9 mouse cellular contexts compared by ENCODE assay signal in the genomic region with DNA sequence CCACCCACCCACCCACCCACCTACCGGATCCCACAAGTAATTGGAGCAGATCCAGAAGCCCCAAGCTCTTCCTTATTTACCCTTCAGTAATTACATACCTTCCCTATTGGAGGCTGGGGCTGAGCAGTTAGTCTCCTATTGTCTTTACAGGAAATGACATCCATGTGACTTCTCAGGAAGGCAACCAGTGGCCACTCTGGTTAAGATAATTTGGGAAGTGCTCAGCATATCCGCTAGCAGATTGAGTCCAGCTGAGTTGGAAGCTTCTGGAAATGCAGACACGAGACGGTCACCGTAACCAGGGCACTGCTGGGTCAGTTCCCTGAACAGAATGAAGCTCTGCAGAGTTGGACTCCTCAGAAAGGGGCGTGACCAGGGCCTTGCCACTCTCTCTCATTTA.
DNase-seq lines count a peak whose midpoint lies in the region; ATAC-seq and TF ChIP-seq lines count a peak whose summit lies in the region.
"Had no signal": no experiment of that assay in that cellular context is flagged by ENCODE, and none has a peak within 500 bp of the region (broad histone marks: within the 10 kb centered on the region; RNA-seq: fewer than 3 reads in every experiment).

No protein-coding gene starts in this region.

- peak overlapping the region; percentile 19; the same call in 1 of the 2 replicates for H3K27ac ChIP-seq in liver, adult 2 months (replicated peaks; ENCODE audit: insufficient read depth, low read depth, low read length)
- H3K27ac ChIP-seq in heart, postnatal 0 days (ENCODE audit: low read depth): peak overlapping the region; percentile 57
- 0 out of 2 replicates have a peak overlapping the region, but pooled peaks have one; percentile 6 for H3K27ac ChIP-seq in limb, embryonic 10.5 days
- 0 out of 2 replicates have a peak overlapping the region, but pooled peaks have one; percentile 45 for H3K27ac ChIP-seq in neural tube, embryonic 14.5 days (ENCODE audit: low read depth, low read length)

- 59% methylated on average over 6 of the region's 6 CpGs for WGBS in liver, adult 2 months
- WGBS in heart, postnatal 0 days: 48% methylated on average over 6 of the region's 6 CpGs
- 71% methylated on average over 6 of the region's 6 CpGs for WGBS in limb, embryonic 10.5 days
- 68% methylated on average over 6 of the region's 6 CpGs for WGBS in neural tube, embryonic 14.5 days

- no peaks in the 10 kb centered on the region for H3K9me3 ChIP-seq in heart, postnatal 0 days (replicated peaks; ENCODE audit: control insufficient read depth, low read length)
- H3K9me3 ChIP-seq in limb, embryonic 10.5 days (replicated peaks): no peaks in the 10 kb centered on the region
- no peaks in the 10 kb centered on the region for H3K9me3 ChIP-seq in neural tube, embryonic 14.5 days (ENCODE audit: control insufficient read depth, low read length)
- H3K9me3 ChIP-seq: midbrain, embryonic 12.5 days had no signal

- ATAC-seq in heart, postnatal 0 days (ENCODE audit: insufficient read depth, low read depth): peak; percentile 76
- no peak for ATAC-seq in neural tube, embryonic 14.5 days (ENCODE audit: low read depth)
- no peak for ATAC-seq in activated CD4-positive, CD25-positive, alpha-beta regulatory T cell, adult 4 months

- TF ChIP-seq CTCF in liver, adult 2 months (IDR thresholded peaks at IDR 0.05; ENCODE audit: low read depth, low read length): no peak
- TF ChIP-seq CTCF in heart, postnatal 0 days (IDR thresholded peaks at IDR 0.05; ENCODE audit: low read depth): no peak

- no peaks in the 10 kb centered on the region for H3K27me3 ChIP-seq in liver, adult 2 months (ENCODE audit: control insufficient read depth, insufficient read depth, low read length)
- H3K27me3 ChIP-seq in heart, postnatal 0 days (ENCODE audit: control insufficient read depth, insufficient read depth, low read length): no peaks in the 10 kb centered on the region
- no peaks in the 10 kb centered on the region for H3K27me3 ChIP-seq in limb, embryonic 10.5 days (ENCODE audit: low read depth, poor library complexity, severe bottlenecking)
- H3K27me3 ChIP-seq in neural tube, embryonic 14.5 days (ENCODE audit: control insufficient read depth, insufficient read depth, low read length): no peaks in the 10 kb centered on the region
- H3K27me3 ChIP-seq: midbrain, embryonic 12.5 days had no signal

- no peaks in the 10 kb centered on the region for H3K36me3 ChIP-seq in liver, adult 2 months (ENCODE audit: control insufficient read depth, insufficient read depth, low read length)
- no peaks in the 10 kb centered on the region for H3K36me3 ChIP-seq in heart, postnatal 0 days (replicated peaks; ENCODE audit: control insufficient read depth, insufficient read depth, low read length)
- H3K36me3 ChIP-seq in limb, embryonic 10.5 days: no peaks in the 10 kb centered on the region
- no peaks in the 10 kb centered on the region for H3K36me3 ChIP-seq in neural tube, embryonic 14.5 days (ENCODE audit: control insufficient read depth, insufficient read depth, low read length)
- H3K36me3 ChIP-seq: midbrain, embryonic 12.5 days had no signal

- no peak for TF ChIP-seq POLR2A in liver, adult 2 months (IDR thresholded peaks at IDR 0.05; ENCODE audit: extremely low read depth, insufficient read depth, low read length)

- no peaks in the 10 kb centered on the region for H3K79me2 ChIP-seq in liver, adult 2 months (ENCODE audit: control insufficient read depth, insufficient read depth, low read length)

- peak; percentile 48 for DNase-seq in liver, adult 2 months (ENCODE audit: extremely low read depth, low read depth, low spot score)
- DNase-seq in liver: no peak
- peak; percentile 62 for DNase-seq in heart, postnatal 0 days (ENCODE audit: low spot score)
- DNase-seq in limb, embryonic 10.5 days (ENCODE audit: low spot score): no peak
- DNase-seq in spleen, postnatal 10 days (ENCODE audit: low spot score in 2 of 2): no peak
- DNase-seq in right cerebral cortex, adult 2 months (ENCODE audit: low spot score in 2 of 2): no peak

- H3K9ac ChIP-seq in liver, adult 2 months (ENCODE audit: low read depth, low read length): no peak overlapping the region
- H3K9ac ChIP-seq in heart, postnatal 0 days (replicated peaks; ENCODE audit: low read depth, low read length): no peak overlapping the region
- no peak overlapping the region for H3K9ac ChIP-seq in neural tube, embryonic 14.5 days (replicated peaks; ENCODE audit: low read depth, low read length)
- H3K9ac ChIP-seq: midbrain, embryonic 12.5 days had no signal

- no peaks in the 10 kb centered on the region; the same call in 1 of the 2 replicates for H3K4me1 ChIP-seq in liver, adult 2 months (ENCODE audit: control insufficient read depth, insufficient read depth, low read length)
- peaks cover 31% of the 10 kb centered on the region for H3K4me1 ChIP-seq in heart, postnatal 0 days (ENCODE audit: control insufficient read depth, insufficient read depth)
- H3K4me1 ChIP-seq in limb, embryonic 10.5 days: peaks cover 31% of the 10 kb centered on the region
- peaks cover 30% of the 10 kb centered on the region for H3K4me1 ChIP-seq in neural tube, embryonic 14.5 days (ENCODE audit: control insufficient read depth, insufficient read depth, low read length)

- H3K4me2 ChIP-seq in heart, postnatal 0 days (ENCODE audit: low read depth, low read length): 0 out of 2 replicates have a peak overlapping the region, but pooled peaks have one; percentile 22
- no peak overlapping the region for H3K4me2 ChIP-seq in neural tube, embryonic 14.5 days (ENCODE audit: low read depth, low read length)
- H3K4me2 ChIP-seq: midbrain, embryonic 12.5 days had no signal

- no peak overlapping the region for H3K4me3 ChIP-seq in liver, adult 2 months (ENCODE audit: insufficient read depth, low read depth, low read length)
- no peak overlapping the region for H3K4me3 ChIP-seq in heart, postnatal 0 days (ENCODE audit: low read depth, low read length)
- no peak overlapping the region for H3K4me3 ChIP-seq in limb, embryonic 10.5 days
- no peak overlapping the region for H3K4me3 ChIP-seq in neural tube, embryonic 14.5 days (ENCODE audit: low read depth, low read length)
- H3K4me3 ChIP-seq: midbrain, embryonic 12.5 days had no signal

- no peak for TF ChIP-seq EP300 in heart, postnatal 0 days (IDR thresholded peaks at IDR 0.05; ENCODE audit: low read depth)

Comparison
In these comparisons a context has a peak if more than half of its experiments do, and no peak if none do; other contexts are left out.
1. DNase-seq: peak in liver, adult 2 months (single experiment) and heart, postnatal 0 days (single experiment); none in liver (single experiment), limb, embryonic 10.5 days (single experiment), spleen, postnatal 10 days (0 of 2) and right cerebral cortex, adult 2 months (0 of 2).
2. H3K27ac ChIP-seq: peak in every context shown above with its lines; median percentile 57 in heart, postnatal 0 days; 45 in neural tube, embryonic 14.5 days; 19 in liver, adult 2 months; 6 in limb, embryonic 10.5 days.